Mouse (Mus musculus) spleen, adult 2 months (tissue): Measurements from ENCODE around the gene Mapk1ip1l.

Source experiments
- CTCF ChIP-seq: fragments of 200-500 bp; IDR thresholded peaks from 2 replicates; pipeline ENCODE4 v1.5.1; 2011; ENCODE audit warnings: mild to moderate bottlenecking, inconsistent platforms; ENCODE audit not compliant: insufficient read depth, insufficient read length, insufficient replicate concordance; ENCODE audit errors: extremely low read depth
- POLR2A ChIP-seq: fragments of 200-500 bp; IDR thresholded peaks from 2 replicates; pipeline ENCODE4 v1.6.1; 2011; ENCODE audit warnings: low read depth, low read length, inconsistent platforms

DNA sequence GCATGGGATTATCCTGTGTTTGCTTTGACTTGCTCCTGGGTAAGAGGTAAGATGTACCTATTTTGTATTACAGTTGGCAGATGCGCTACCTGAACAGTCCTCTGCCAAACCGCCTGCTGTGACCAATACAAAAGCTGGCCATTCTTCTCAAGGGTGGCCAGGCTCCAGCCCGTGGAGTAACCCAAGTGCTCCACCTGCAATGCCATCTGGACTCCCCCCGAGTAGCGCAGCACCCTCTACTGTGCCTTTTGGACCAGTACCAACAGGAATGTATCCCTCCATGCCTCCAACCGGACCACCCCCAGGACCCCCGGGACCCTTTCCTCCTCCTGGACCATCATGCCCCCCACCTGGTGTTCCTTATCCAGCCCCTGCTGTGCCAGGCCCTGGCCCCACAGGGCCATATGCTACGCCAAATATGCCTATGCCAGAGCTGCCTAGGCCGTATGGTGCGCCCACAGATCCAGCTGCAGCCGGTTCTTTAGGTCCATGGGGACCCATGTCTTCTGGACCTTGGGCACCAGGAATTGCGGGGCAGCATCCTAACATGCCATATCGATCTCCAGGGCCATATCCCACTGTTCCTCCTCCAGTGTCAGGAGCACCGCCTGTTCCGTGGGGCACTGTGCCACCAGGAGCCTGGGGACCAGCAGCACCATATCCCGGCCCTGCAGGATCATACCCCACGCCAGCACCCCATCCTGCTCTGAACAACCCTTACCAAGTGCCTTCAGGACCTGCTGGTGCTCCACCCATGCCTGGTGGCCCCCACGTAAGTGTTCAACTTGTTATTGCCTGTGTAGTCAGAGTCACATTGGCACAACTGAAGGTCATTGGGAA lies 12.5 kb downstream of the Mapk1ip1l start:
- no peak for TF ChIP-seq POLR2A
- TF ChIP-seq CTCF, result no peak
